Mouse (Mus musculus) neural tube, embryonic 13.5 days (tissue): ENCODE measurements around the gene Tmem92. TPM values are rescaled to one million over a fixed set of nuclear protein-coding genes. Genes with fewer than 3 reads are reported as not detected.
"Not testable (repeated sequence)": the region's sequence is repeated elsewhere in the genome, so short reads cannot be mapped to it uniquely, and the experiment has no call there.

Experiments
- ATAC-seq: fragments of 200-750 bp; cut with Nextera tagmentation; 2 replicates; pipeline ENCODE4 v1.8.0; 2017; ENCODE audit warnings: low read depth, mild to moderate bottlenecking, moderate TSS enrichment, moderate library complexity
- H3K27ac ChIP-seq: fragments of 300-500 bp; sonication (generic); replicated peaks from 2 replicates; pipeline ENCODE4 v1.5.1; 2015; ENCODE audit warnings: moderate library complexity, mild to moderate bottlenecking, inconsistent platforms
- H3K27me3 ChIP-seq: fragments of 300-500 bp; sonication (generic); 2 replicates; pipeline ENCODE4 v1.6.1; 2015; ENCODE audit warnings: mild to moderate bottlenecking, inconsistent platforms
- H3K36me3 ChIP-seq: fragments of 300-500 bp; sonication (generic); 2 replicates; pipeline ENCODE4 v1.6.1; 2015; ENCODE audit warnings: mild to moderate bottlenecking, inconsistent platforms
- H3K4me1 ChIP-seq: fragments of 300-500 bp; sonication (generic); replicated peaks from 2 replicates; pipeline ENCODE4 v1.6.1; 2015; ENCODE audit warnings: inconsistent platforms
- H3K4me2 ChIP-seq: fragments of 300-500 bp; sonication (generic); 2 replicates; pipeline ENCODE4 v1.6.1; 2015; ENCODE audit warnings: inconsistent platforms, mild to moderate bottlenecking, moderate library complexity
- H3K4me3 ChIP-seq: fragments of 300-500 bp; sonication (generic); 2 replicates; pipeline ENCODE4 v1.5.1; 2015; ENCODE audit warnings: mild to moderate bottlenecking, inconsistent platforms
- H3K9ac ChIP-seq: fragments of 300-500 bp; sonication (generic); 2 replicates; pipeline ENCODE4 v1.6.1; 2015; ENCODE audit warnings: moderate library complexity, mild to moderate bottlenecking, inconsistent platforms
- H3K9me3 ChIP-seq: fragments of 300-500 bp; sonication (generic); 2 replicates; pipeline ENCODE4 v1.6.1; 2016; ENCODE audit warnings: inconsistent platforms
- WGBS: fragments of 180-500 bp; shearing (Covaris S2); methylation state at CpG from one replicate; pipeline ENCODE4 v1.1.7; 2015; 5-methylcytosine and 5-hydroxymethylcytosine counted together
- polyA plus RNA-seq: library from polyadenylated mRNA; unstranded; fragments of >200 nt; fragmentation: Nextera tagmentation; extraction: Ambion mirVana; gene quantifications from 2 replicates; pipeline ENCODE4 v1.2.1, GENCODE M21; 2015

Gene Tmem92
- polyA plus RNA-seq, result not detected in 2 replicates

- H3K4me3 ChIP-seq, result no peak within 1 kb of the TSS
- no peak within 1 kb of the TSS for H3K4me2 ChIP-seq
- no peaks in the 10 kb centered on the region for H3K4me1 ChIP-seq
- no peak within 1 kb of the TSS for H3K9ac ChIP-seq
- H3K9me3 ChIP-seq, result no peaks in the 10 kb centered on the region
- no peak within 1 kb of the TSS for H3K27ac ChIP-seq
- no peaks in the 10 kb centered on the region for H3K36me3 ChIP-seq
- no peak for ATAC-seq
- no peaks in the 10 kb centered on the region for H3K27me3 ChIP-seq
These were observed at the start of gene Tmem92 for GRCm38 (mm10) chr11:94782603-94783002. Gene Tmem92, minus strand, starts transcription at chr11:94782703.

GRCm38 (mm10) chr11:94828966-94829365 is 46.5 kb upstream of the Tmem92 start:
- 77% methylated on average over 3 of the region's 3 CpGs for WGBS
- no peaks in the 10 kb centered on the region for H3K4me1 ChIP-seq
- no peaks in the 10 kb centered on the region for H3K9me3 ChIP-seq
- H3K4me3 ChIP-seq, result no peak overlapping the region
- H3K9ac ChIP-seq, result no peak overlapping the region
- no peak overlapping the region for H3K4me2 ChIP-seq
- H3K36me3 ChIP-seq, result no peaks in the 10 kb centered on the region
- no peak for ATAC-seq
- no peak overlapping the region for H3K27ac ChIP-seq
- H3K27me3 ChIP-seq, result no peaks in the 10 kb centered on the region; the same call in 1 of the 2 replicates

GRCm38 (mm10) chr11:94819427-94819826 is 36.9 kb upstream of the Tmem92 start:
- H3K4me2 ChIP-seq, H3K4me3 ChIP-seq, H3K27me3 ChIP-seq, H3K27ac ChIP-seq, H3K9me3 ChIP-seq, H3K36me3 ChIP-seq, ATAC-seq, H3K4me1 ChIP-seq, H3K9ac ChIP-seq: not testable (repeated sequence)

- not testable (repeated sequence) for H3K27me3 ChIP-seq, H3K9me3 ChIP-seq, ATAC-seq, H3K4me2 ChIP-seq, H3K9ac ChIP-seq, H3K4me3 ChIP-seq, H3K36me3 ChIP-seq, H3K27ac ChIP-seq, H3K4me1 ChIP-seq
These were observed 36.4 kb upstream of the Tmem92 start for GRCm38 (mm10) chr11:94818946-94819345.

DNA sequence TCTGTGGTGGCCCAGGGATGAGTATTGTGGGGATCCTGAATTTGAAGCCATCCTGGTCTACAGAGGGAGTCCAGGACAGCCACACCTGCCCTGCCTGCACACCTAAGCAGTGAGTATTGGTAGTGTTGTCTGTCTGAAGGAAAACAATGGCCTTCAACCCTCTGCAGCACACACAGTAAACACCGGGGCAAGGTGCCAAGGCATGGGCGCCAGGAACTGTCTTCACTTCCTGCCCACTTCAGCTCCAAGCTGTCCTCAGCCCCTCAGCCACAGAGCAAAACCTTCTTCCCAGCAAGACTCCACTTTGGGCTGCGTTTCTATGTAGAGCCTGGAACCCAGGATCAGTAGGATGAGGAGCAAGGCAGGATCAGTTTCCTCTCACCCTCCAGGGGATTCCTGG is 29.0 kb upstream of the Tmem92 start:
- 86% methylated on average over 2 of the region's 3 CpGs for WGBS
- not testable (repeated sequence) for H3K4me2 ChIP-seq, H3K9me3 ChIP-seq, H3K27me3 ChIP-seq, H3K27ac ChIP-seq, ATAC-seq, H3K4me1 ChIP-seq, H3K9ac ChIP-seq, H3K36me3 ChIP-seq, H3K4me3 ChIP-seq

GRCm38 (mm10) chr11:94791700-94792099 is 9.2 kb upstream of the Tmem92 start:
- Histone ChIP-seq H3K4me2 (no peak overlapping the region), H3K4me1 (no peaks in the 10 kb centered on the region), H3K27me3 (no peaks in the 10 kb centered on the region), H3K4me3 (no peak overlapping the region), H3K27ac (no peak overlapping the region), H3K9me3 (no peaks in the 10 kb centered on the region), H3K9ac (no peak overlapping the region), H3K36me3 (no peaks in the 10 kb centered on the region)
- no peak for ATAC-seq

DNA sequence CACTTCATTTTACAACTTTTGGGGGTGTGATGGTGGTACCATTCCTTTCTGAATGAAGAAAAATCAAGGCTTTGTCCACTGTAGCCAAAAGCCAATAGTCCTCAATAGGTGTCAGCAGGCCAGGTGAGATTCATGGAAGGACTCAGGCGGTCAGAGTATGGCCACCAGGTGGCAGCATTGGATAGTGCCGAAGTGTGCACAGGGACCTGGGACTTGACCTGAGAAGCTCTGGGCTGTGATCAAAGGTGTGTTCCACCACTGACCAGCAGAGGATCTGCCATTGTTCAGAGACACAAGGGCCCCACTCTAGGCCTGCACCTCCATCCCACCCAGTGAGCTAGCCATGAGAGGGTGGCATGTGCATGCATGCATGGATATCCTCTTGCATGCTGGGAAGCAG is 2.7 kb upstream of the Tmem92 start:
- H3K27me3 ChIP-seq, result no peaks in the 10 kb centered on the region
- H3K9me3 ChIP-seq, result no peaks in the 10 kb centered on the region
- no peak overlapping the region for H3K4me2 ChIP-seq
- no peak; the same call in 1 of the 2 replicates for ATAC-seq
- no peak overlapping the region for H3K27ac ChIP-seq
- H3K36me3 ChIP-seq, result no peaks in the 10 kb centered on the region
- WGBS, result 13% methylated on average over 2 of the region's 2 CpGs
- no peak overlapping the region for H3K4me3 ChIP-seq
- no peak overlapping the region for H3K9ac ChIP-seq
- H3K4me1 ChIP-seq, result no peaks in the 10 kb centered on the region

GRCm38 (mm10) chr11:94774887-94775497 is 7.5 kb downstream of the Tmem92 start:
- H3K27ac ChIP-seq, result no peak overlapping the region
- no peak for ATAC-seq
- no peaks in the 10 kb centered on the region for H3K9me3 ChIP-seq
- no peak overlapping the region for H3K4me2 ChIP-seq
- no peak overlapping the region for H3K9ac ChIP-seq
- no peaks in the 10 kb centered on the region for H3K27me3 ChIP-seq
- H3K4me3 ChIP-seq, result no peak overlapping the region
- WGBS, result 91% methylated on average over 5 of the region's 5 CpGs
- no peaks in the 10 kb centered on the region for H3K4me1 ChIP-seq
- no peaks in the 10 kb centered on the region for H3K36me3 ChIP-seq

- H3K4me1 ChIP-seq, result no peaks in the 10 kb centered on the region
- no peak for ATAC-seq
- no peak overlapping the region for H3K4me3 ChIP-seq
- H3K27me3 ChIP-seq, result no peaks in the 10 kb centered on the region
- H3K9me3 ChIP-seq, result no peaks in the 10 kb centered on the region
- H3K9ac ChIP-seq, result no peak overlapping the region
- H3K36me3 ChIP-seq, result no peaks in the 10 kb centered on the region
- no peak overlapping the region for H3K27ac ChIP-seq
- WGBS, result 90% methylated on average over 1 of the region's 1 CpGs
- no peak overlapping the region for H3K4me2 ChIP-seq
These were observed 8.7 kb downstream of the Tmem92 start for GRCm38 (mm10) chr11:94773851-94774250.

GRCm38 (mm10) chr11:94772363-94773055 is 10.0 kb downstream of the Tmem92 start:
- no peak overlapping the region for H3K9ac ChIP-seq
- H3K27ac ChIP-seq, result no peak overlapping the region
- no peaks in the 10 kb centered on the region for H3K9me3 ChIP-seq
- no peak overlapping the region for H3K4me2 ChIP-seq
- no peaks in the 10 kb centered on the region for H3K27me3 ChIP-seq
- no peaks in the 10 kb centered on the region for H3K4me1 ChIP-seq
- 80% methylated on average over 3 of the region's 3 CpGs for WGBS
- no peak overlapping the region for H3K4me3 ChIP-seq
- no peaks in the 10 kb centered on the region for H3K36me3 ChIP-seq
- no peak for ATAC-seq

- no peak overlapping the region for H3K27ac ChIP-seq
- no peak overlapping the region for H3K4me2 ChIP-seq
- WGBS, result 91% methylated on average over 2 of the region's 2 CpGs
These were observed 15.3 kb downstream of the Tmem92 start for GRCm38 (mm10) chr11:94767241-94767640.

DNA sequence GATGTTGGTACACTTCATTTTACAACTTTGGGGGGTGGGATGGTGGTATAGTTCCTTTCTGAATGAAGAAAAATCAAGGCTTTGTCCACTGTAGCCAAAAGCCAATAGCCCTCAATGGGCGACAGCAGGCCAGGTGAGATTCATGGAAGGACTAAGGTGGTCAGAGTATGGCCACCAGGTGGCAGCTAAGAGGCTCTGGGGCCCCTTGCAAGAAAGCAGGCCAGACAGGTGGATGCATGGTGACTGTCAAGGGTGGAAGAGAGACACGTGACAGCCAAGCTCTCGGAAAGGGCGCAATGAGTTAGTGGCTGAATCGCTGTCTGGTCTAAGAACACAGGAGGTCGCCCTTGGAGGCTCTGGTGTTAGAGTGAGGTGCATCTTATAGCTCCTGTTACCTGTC is 19.7 kb downstream of the Tmem92 start:
- ATAC-seq, result no peak
- H3K4me2 ChIP-seq, result no peak overlapping the region
- no peaks in the 10 kb centered on the region for H3K9me3 ChIP-seq
- no peak overlapping the region for H3K9ac ChIP-seq
- 41% methylated on average over 6 of the region's 6 CpGs for WGBS
- H3K4me3 ChIP-seq, result no peak overlapping the region
- no peaks in the 10 kb centered on the region for H3K36me3 ChIP-seq
- H3K27me3 ChIP-seq, result no peaks in the 10 kb centered on the region
- no peaks in the 10 kb centered on the region for H3K4me1 ChIP-seq
- H3K27ac ChIP-seq, result no peak overlapping the region

More at GRCm38 (mm10) chr11:94767241-94767640, 15.3 kb downstream of the Tmem92 start:
- Histone ChIP-seq H3K4me1 (no peaks in the 10 kb centered on the region), H3K4me3 (no peak overlapping the region), H3K9ac (no peak overlapping the region), H3K9me3 (no peaks in the 10 kb centered on the region), H3K36me3 (no peaks in the 10 kb centered on the region), H3K27me3 (no peaks in the 10 kb centered on the region)
- ATAC-seq, result no peak

DNA sequence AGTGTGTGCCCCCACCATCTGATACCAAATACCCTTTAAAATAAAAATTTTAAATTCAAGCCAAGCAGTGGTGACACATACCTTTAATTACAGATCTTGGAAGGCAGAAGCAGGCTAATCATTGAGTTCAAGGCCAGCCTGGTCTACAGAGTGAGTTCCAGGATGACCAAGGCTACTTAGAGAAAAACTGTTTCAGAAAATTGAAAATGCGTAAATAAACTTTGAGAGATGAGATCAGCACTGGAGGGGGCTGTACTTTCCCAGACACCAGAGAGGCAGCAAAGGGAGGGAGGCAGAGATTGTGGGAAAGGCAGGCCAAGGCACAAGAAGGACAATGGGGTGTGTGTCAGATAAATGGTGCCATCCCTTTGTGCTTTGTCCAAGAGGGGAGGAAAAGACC is 20.2 kb downstream of the Tmem92 start:
- no peak for ATAC-seq
- no peaks in the 10 kb centered on the region for H3K27me3 ChIP-seq
- no peaks in the 10 kb centered on the region for H3K9me3 ChIP-seq
- H3K4me3 ChIP-seq, result no peak overlapping the region
- no peak overlapping the region for H3K9ac ChIP-seq
- H3K4me2 ChIP-seq, result no peak overlapping the region
- WGBS, result 88% methylated on average over 1 of the region's 1 CpGs
- H3K4me1 ChIP-seq, result no peaks in the 10 kb centered on the region
- no peak overlapping the region for H3K27ac ChIP-seq
- no peaks in the 10 kb centered on the region for H3K36me3 ChIP-seq
